Mouse (Mus musculus): ENCODE results near the gene Adgrg2.

GRCm38 (mm10) chrX:160501687-160502047, 111.2 kb downstream of the Adgrg2 start:
- TF ChIP-seq POLR2A (IDR thresholded peaks at IDR 0.05; ENCODE audit: low read depth, low read length) (no peak; the same call in 1 of the 2 replicates), CTCF (IDR thresholded peaks at IDR 0.05; ENCODE audit: borderline replicate concordance, insufficient read depth, low read length) (no peak)

Measured in embryonic fibroblast, embryonic 13.5 days (primary cell).